ENCODE assay signal across 14 mouse cellular contexts in the genomic region with DNA sequence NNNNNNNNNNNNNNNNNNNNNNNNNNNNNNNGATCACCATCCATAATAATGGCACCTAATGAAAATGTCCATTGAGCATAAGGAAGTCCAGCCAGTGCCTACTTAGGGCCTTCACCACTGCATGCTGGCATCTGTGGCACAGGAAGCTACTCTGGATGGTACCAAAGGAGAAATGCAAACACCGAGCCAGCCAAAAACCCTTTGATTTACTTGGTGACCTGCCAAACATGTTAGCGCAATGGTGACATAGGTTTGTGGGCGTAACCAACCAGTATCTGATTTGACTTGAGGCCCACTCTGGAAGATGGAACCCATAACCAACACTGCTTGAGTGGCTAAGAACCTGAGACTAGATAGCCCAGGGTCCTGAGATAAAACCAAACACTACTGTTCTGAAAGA.
"Had no signal": no experiment of that assay in that cellular context is flagged by ENCODE, and none has a peak within 500 bp of the region (broad histone marks: within the 10 kb centered on the region; RNA-seq: fewer than 3 reads in every experiment).

No protein-coding gene starts in this region.

- H3K4me3 ChIP-seq: left cerebral cortex, adult 2 months; limb, embryonic 10.5 days; midbrain, embryonic 13.5 days had no signal

- H3K4me1 ChIP-seq: limb, embryonic 10.5 days; midbrain, embryonic 13.5 days had no signal

- H3K9ac ChIP-seq: liver, embryonic 14.5 days; lung, embryonic 14.5 days; midbrain, embryonic 13.5 days had no signal

- H3K4me2 ChIP-seq: lung, embryonic 14.5 days; midbrain, embryonic 13.5 days had no signal

- H3K27me3 ChIP-seq: midbrain, embryonic 13.5 days had no signal

- H3K9me3 ChIP-seq: limb, embryonic 10.5 days; midbrain, embryonic 13.5 days had no signal

- H3K27ac ChIP-seq: left cerebral cortex, adult 2 months; limb, embryonic 10.5 days; liver, embryonic 14.5 days; macrophage; midbrain, embryonic 13.5 days had no signal

- H3K36me3 ChIP-seq: limb, embryonic 10.5 days; midbrain, embryonic 13.5 days had no signal

- DNase-seq: kidney, adult 11 months; kidney, postnatal 14 days; lung, embryonic 14.5 days; lung, postnatal 10 days; right cerebral cortex, adult 18-20 months; right cerebral cortex, postnatal 4 days; spleen, adult 18-20 months; thymus, adult 18-20 months; thymus, postnatal 14 days had no signal

- ATAC-seq: midbrain, embryonic 13.5 days had no signal
